Mouse (Mus musculus) R1 (cell line): ENCODE data around the gene Nostrin.

Experiments used
- DNase-seq: peaks from one replicate; pipeline ENCODE4 v3.0.0-alpha.2; 2018; ENCODE audit warnings: low read depth, low spot score

Nostrin gene

DNA sequence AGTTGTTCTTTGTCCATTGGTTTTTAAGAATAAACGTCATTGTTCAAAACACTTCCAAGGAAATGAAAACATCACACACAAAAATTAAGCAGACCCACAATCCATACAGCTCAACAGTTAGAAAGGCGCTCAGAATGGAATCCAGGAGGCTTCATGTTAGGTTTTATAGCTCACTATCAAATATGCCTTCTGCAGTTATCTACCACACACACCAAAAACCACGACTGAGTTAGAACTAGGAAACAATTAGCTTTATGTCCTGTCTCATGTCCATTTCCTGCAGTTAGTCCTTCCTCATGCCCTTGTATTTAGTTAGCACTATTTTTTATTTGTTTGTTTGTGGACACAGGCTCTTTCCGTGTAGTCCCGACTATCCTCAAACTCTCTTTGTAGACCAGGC is 55.5 kb downstream of the Nostrin start:
- no peak for DNase-seq

DNA sequence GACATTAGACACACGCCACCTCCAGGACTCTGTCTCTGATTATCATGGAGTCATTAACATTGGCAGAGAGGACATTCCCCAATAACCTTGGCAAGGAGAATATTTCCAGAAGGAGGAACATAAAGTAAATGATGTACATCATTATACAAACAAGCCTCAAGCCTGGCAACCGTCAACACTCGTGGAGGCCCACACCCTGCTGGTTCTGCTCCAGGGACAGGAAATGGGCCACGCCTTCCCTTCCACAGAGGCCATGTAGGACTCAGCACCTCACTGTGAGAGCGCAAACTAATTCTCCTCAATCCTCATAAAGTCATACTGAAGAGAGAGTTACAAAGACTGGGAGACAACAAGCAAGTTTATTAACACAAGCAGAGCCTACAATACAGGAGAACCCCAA is 58.0 kb downstream of the Nostrin start:
- peak; percentile 16 for DNase-seq

DNA sequence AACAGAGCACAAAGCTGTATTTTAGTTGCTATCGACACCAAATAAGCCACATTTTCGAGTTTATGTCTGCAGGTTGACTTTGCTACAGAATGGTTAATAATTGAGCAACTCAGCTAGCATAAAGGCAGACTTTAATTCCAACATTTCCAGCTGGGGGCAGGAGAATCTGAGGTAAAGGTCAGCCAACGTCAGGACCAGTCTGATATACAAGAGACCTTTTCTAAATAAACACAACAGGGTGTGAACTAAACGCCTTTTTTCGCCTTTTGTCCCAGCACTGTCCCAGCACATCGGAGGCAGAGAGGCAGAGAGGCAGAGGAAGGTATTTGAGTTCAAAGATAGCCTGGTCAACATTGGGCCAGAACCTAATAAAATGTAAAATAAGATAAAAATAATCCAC is 69.6 kb downstream of the Nostrin start:
- no peak for DNase-seq

DNA sequence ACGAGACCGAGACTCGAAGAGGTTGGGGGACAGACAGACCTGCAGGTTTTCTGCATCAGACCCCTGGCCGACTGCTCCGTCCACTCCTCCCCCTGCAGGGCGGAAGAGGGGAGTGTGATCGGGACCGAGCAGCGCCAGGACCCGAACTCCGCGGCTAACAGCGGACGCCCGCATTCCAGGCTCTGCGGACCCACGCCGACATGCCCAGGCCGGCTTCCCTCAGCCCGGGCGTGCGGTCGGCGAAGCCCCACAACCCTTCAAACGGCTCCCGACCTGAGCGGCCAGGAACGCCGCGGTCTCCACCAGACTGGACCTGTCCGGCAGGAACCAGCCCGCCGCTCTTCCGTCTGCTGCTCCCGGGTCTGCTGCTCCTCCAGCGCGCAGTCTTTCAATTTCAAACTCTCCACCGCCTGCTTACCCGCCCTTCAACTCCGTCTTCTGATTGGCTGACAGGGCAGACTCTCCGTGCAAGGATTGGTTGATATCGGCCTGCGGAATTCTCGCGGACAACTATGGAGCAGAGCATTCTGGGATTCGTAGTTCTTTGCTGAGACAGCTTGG is 70.3 kb downstream of the Nostrin start, which contains the start of gene Spc25:
Spc25 (minus strand) TSS at position 404 of the 561 bp plus-strand sequence.
- peak; percentile 98 for DNase-seq

DNA sequence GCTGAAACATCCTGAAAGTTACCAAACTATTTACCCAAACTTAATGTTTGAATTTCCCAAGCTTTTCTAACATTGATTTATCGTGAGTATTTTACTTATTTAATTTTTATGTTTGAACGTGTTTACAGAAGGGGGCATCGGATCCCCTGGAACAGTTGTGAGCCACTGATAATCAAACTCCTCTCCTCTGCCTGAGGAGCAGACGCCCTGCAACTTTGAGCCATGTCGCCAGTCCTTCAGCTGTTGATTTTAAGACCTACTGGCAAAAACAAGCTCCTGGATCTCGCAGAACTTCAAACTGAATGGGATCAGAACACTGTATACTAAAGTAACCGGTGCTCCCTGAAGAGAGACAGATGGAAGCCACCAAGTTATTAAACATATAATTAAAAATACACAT is 70.9 kb downstream of the Nostrin start:
- DNase-seq: peak; percentile 20

DNA sequence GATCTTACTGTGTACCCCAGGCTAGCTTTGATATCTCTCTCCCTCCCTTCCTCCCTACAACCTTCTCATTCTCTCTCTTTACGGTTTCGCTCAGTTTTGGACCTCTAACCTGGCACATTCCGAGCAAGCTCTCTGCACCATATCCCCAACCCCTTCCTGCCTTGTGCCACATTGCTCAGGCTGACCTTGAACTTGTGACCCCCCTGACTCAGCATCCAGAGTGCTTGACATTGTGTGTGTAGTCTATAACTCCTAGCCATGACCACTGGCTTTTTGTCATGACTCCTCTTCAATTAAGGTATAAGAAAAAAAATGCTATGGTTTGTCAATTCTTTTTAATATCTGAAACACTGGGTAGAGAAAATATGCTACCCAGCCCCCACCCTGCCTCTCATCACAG is 74.1 kb downstream of the Nostrin start:
- peak; percentile 71 for DNase-seq

DNA sequence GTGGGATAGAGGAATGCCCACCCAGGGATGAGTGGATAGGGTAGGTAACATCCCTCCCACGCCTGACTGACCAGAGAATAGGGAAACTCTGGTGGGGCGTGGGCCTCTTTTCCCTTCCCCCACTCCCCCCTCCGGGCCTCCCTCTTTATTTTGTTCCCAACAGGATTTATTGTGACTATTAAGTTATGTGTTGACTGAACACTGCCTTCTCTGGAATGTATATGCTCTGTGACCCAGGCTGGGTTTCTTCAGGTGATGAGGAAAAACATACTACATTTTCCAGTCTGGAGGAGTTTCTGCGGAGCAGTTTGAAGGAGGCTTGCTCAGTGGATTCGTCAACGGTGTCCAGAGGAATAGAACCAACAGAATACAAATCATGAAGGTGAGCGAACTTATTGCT is 75.2 kb downstream of the Nostrin start, which contains the start of gene G6pc2:
G6pc2 (plus strand) TSS at position 301 of the 400 bp plus-strand sequence.
- no peak for DNase-seq

DNA sequence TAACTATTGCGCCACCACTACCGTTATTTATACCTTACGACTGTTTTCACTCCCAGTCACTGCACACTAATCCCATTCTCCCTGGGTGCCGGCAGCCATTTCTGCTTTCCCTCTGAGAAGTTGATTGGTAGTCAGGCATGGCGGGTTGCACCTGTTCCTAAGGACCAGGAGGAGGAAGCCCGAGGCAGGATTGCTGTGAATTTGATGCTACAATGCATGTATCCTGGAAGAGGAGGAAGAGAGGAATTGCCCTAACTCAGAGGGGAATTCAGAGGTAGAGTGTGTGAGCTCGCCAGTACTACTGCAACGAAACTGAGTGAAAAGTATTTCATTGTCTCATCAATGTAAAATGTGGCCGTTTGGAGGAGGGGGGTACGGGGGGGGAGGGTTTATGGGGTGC is 77.1 kb downstream of the Nostrin start:
- DNase-seq: peak; percentile 30

DNA sequence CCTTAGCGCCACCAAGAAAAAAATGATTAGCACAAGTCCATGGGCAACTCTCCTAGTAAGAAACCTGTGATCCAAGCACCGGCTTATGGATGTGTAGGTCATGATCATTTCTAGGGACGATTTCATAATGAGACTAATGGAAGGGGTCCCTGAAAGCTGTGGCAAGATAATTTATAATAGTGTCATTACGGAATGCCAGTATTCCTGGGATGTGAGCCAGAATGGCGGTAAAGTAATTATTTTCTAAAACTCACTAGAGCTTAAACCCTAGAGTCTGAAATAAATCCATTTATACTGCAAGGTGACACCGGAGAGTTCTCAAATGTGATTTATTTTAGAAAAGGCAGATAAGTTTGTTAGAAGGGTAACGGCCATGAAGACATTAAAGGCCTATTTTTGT is 79.6 kb downstream of the Nostrin start:
- DNase-seq: no peak

DNA sequence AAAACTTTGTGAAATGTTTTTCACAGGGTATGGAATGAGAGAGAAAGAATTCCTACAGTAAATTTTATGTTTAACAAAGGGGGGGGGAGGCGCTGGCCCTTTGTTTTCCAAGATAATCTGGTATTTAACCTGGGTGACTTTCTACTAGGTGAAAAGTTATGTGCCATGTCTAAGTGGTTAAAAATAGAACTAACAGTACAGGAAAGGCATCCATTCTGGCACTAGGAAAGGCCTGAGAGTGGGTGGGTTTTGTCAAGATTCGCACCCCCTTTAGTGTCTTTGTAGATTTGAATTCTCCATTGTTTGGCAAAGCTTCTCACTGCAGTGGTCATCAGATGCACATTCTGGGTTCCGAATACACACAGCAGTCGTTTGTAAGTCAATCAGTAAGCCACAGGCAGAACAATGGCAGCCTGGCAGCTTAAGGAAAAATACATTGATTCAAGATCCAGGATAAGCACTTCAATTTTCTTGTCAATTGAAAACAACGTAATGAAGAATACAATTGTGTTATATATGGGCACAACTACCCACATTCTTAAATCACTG is 86.3 kb downstream of the Nostrin start:
- peak; percentile 68 for DNase-seq

DNA sequence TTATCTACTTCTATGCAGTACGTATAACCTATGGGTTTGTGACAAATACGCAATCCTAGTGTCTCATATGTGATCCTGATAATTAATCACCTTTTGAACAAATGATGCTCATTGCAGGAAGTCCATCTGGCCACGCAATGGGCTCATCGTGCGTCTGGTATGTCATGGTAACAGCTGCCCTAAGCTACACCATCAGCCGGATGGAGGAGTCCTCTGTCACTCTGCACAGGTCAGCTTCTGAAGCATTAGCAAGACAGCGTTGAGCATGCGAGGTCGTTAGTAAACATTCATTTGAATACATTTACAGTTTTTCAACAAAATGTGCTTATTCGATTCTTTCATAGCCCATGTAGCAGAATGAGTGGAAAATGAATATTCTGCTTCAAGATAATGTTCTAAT is 87.2 kb downstream of the Nostrin start:
- no peak for DNase-seq

DNA sequence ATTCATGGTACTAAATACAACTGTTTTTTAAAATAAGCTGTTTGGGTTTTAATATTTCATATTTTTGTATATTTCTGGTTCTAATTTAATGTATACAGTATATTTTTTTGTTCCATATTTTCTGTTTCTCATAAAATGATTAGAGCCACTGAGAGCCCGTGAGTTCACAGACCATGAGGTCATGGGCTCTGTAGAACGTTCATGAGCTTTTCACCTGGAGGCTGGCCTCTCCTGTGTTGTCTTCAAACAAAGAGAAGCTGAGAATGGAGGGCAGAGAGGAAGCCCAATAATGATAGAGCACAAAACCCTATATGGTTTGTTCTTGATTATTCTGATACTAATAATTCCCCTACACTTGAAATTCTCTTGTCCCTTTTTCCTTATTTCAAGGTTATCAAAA is 89.1 kb downstream of the Nostrin start:
- DNase-seq: no peak

DNA sequence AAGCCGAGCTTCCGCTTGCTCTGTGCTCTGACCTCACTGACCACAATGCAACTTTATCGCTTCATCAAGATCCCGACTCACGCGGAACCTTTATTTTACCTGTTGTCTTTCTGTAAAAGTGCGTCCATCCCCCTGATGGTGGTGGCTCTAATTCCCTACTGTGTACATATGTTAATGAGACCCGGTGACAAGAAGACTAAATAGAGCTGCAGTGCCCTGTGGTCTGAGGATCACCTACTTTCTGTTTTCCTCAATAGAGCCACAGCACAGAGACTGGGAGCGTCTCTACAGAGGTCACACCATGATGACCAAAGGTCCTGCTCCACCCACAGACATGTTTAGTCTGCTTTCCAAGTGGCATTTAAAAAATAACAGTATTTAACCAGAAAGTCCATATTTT is 91.3 kb downstream of the Nostrin start:
- DNase-seq: no peak

DNA sequence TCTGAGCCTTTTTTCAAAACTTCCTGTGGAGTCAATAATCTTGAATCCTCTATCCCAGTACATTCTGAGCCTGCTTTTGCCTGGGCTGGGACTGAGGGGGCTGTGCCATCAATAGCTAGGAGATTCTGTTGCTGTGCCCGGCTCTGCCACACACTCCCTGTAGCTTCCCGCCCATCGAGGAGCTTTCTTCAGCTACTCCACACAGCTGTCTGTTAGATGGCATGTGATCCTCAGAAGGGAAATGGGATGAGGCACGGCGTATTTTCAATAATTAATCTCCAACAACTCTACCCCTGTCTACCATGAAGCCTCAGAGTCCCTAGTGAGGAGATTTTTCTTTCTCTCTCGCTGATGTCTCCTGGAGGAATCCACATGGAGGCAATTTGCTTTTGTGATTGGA is 93.0 kb downstream of the Nostrin start:
- DNase-seq: no peak

DNA sequence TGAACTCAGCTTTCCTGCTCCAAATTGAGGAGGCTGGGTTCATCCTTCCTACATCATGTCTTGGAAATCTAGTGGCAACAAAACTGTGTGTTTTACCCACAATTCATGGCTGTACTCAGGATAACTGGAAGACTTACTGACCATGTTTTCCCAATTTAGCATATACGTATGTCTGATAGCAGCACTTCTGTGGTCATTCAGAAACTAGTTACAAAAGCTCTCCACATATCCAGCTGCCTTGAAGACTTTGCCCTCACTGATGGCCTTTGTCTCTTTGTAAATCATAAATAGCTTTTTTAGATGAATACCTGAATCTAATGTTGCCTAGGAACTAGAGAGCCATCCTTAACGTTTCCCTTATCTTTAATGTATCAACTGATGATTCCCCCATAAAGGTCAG is 94.5 kb downstream of the Nostrin start:
- DNase-seq: no peak

DNA sequence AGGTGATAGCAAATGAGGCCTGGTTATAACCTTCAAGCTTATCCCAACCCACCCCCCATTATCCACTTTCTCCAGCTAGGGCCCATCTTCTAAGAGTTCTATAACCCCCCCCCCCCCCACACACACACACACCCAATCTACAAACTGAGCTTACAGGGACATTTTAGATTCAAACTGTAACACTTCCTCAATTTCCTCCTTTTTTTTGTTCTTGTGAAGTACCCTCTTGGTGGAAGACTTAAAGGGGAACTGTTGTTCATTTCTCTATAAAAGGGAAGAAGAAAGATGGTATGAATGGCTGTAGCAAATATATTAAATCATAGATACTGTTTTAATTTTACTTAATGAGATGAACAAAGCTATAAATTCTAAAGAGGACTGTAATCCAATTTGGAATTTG is 96.5 kb downstream of the Nostrin start:
- no peak for DNase-seq

DNA sequence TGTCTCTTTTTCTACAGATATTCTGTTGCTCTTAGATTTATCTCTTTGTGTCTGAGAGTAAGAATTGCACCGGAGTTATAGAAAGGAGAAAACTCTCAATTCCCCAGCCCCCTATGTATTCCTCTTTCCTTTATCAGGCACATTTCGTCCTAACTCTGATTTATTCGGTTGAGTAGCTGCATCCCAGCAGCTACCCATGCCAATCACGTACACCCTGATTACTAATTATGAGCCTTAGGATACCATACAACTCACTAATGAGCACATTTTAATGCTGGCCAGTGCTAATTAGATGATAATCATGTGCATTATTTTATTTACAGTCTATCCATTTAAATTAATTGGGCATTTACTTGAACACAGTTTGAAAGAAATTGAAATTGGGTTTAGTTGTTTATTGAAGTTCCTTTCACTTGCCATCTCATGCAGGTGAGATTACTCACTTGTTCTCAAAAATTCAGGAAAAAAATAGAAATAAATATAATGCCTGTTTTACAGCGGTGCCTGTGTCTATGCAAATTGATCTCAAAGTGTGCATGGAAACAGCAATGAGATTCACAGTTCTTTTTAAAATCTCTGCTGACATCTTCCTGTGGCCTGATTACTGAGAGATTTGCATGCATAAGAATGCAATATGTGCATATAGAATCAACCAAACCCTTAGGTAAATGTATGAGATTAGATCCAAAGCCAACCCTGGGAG is 99.5 kb downstream of the Nostrin start:
- DNase-seq: no peak
